Mouse (Mus musculus): ENCODE measurements at regions not wholly inside any gene's neighbourhood (a gene's known extent, or its start where the extent isn't known, plus 50 kb on each side); places are given as distances from the start of the nearest gene placed in this dataset.
"Not testable (repeated sequence)": the region's sequence is repeated elsewhere in the genome, so short reads cannot be mapped to it uniquely, and the experiment has no call there.

- no peaks in the 10 kb centered on the region for H3K27me3 ChIP-seq (replicated peaks; ENCODE audit: control insufficient read depth, insufficient read depth, low read length)
- H3K4me1 ChIP-seq (ENCODE audit: control insufficient read depth, insufficient read depth, low read length) = no peaks in the 10 kb centered on the region
- WGBS = 71% methylated on average over 3 of the region's 3 CpGs
- TF ChIP-seq POLR2A (IDR thresholded peaks at IDR 0.05; ENCODE audit: low read depth, low read length) = no peak
- no peak for TF ChIP-seq CTCF (conservative IDR thresholded peaks at IDR 0.05; ENCODE audit: insufficient read depth, insufficient read length, low read depth, low read length)
- no peak overlapping the region for H3K4me3 ChIP-seq (ENCODE audit: insufficient read depth, low read depth, low read length)
- no peak for DNase-seq
- H3K36me3 ChIP-seq (ENCODE audit: control insufficient read depth, insufficient read depth, low read length) = no peaks in the 10 kb centered on the region
- H3K27ac ChIP-seq (ENCODE audit: insufficient read depth, low read depth, low read length) = no peak overlapping the region
These were observed 223.6 kb upstream of the Egfl6 start for GRCm38 (mm10) chrX:166809165-166809564.

DNA sequence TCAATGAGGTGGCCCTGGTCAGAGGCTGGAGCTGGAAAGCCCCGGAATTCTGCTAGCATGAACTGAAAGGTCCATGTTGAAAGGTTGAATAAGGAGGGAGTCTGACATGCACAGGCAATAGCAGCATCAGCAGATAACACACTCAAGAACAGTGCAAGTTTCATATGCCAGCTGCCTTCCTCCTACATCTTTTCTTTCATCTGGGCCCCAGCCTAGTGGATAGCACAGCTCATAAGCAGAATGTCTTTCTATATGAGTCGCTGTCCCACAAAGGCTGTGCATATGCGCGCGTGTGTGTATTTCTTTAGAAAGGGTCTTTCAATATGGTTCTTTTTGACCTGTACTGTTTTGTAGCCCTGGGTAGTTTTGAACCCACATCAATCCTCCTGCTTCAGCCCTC, 222.7 kb upstream of the Egfl6 start:
- Histone ChIP-seq H3K27me3 (replicated peaks; ENCODE audit: control insufficient read depth, insufficient read depth, low read length) (no peaks in the 10 kb centered on the region), H3K4me3 (ENCODE audit: insufficient read depth, low read depth, low read length) (no peak overlapping the region), H3K27ac (ENCODE audit: insufficient read depth, low read depth, low read length) (no peak overlapping the region), H3K4me1 (ENCODE audit: control insufficient read depth, insufficient read depth, low read length) (no peaks in the 10 kb centered on the region), H3K36me3 (ENCODE audit: control insufficient read depth, insufficient read depth, low read length) (no peaks in the 10 kb centered on the region)
- no peak for DNase-seq
- WGBS = 84% methylated on average over 5 of the region's 5 CpGs
- no peak for TF ChIP-seq POLR2A (IDR thresholded peaks at IDR 0.05; ENCODE audit: low read depth, low read length)
- TF ChIP-seq CTCF (conservative IDR thresholded peaks at IDR 0.05; ENCODE audit: insufficient read depth, insufficient read length, low read depth, low read length) = no peak

DNA sequence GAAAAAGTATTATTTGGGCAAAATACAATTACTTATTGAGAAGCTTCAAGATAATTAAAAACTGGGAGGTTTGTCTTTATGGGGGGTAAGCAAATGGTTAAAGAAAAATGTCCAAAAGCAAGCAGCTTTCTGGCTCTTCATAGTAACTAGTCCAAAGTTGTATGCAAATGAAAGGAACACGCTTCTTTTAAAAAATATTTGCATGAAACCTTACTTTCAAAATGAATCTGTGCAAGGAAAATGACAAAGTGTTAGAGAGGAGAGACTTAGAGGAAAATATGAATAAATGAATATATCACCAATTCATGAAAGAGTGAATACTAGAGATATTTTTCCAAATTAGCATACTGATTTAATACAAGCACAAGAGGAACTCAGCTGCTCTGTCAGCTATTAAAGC, 220.4 kb upstream of the Egfl6 start:
- TF ChIP-seq POLR2A (IDR thresholded peaks at IDR 0.05; ENCODE audit: low read depth, low read length) (no peak), CTCF (conservative IDR thresholded peaks at IDR 0.05; ENCODE audit: insufficient read depth, insufficient read length, low read depth, low read length) (no peak)
- no peak overlapping the region for H3K4me3 ChIP-seq (ENCODE audit: insufficient read depth, low read depth, low read length)
- H3K4me1 ChIP-seq (ENCODE audit: control insufficient read depth, insufficient read depth, low read length) = no peaks in the 10 kb centered on the region
- 67% methylated on average over 1 of the region's 1 CpGs for WGBS
- no peaks in the 10 kb centered on the region for H3K36me3 ChIP-seq (ENCODE audit: control insufficient read depth, insufficient read depth, low read length)
- H3K27ac ChIP-seq (ENCODE audit: insufficient read depth, low read depth, low read length) = no peak overlapping the region
- H3K27me3 ChIP-seq (replicated peaks; ENCODE audit: control insufficient read depth, insufficient read depth, low read length) = no peaks in the 10 kb centered on the region
- no peak for DNase-seq

- Histone ChIP-seq H3K4me3 (ENCODE audit: insufficient read depth, low read depth, low read length) (no peak overlapping the region), H3K27me3 (replicated peaks; ENCODE audit: control insufficient read depth, insufficient read depth, low read length) (no peaks in the 10 kb centered on the region), H3K4me1 (ENCODE audit: control insufficient read depth, insufficient read depth, low read length) (no peaks in the 10 kb centered on the region), H3K36me3 (ENCODE audit: control insufficient read depth, insufficient read depth, low read length) (no peaks in the 10 kb centered on the region), H3K27ac (ENCODE audit: insufficient read depth, low read depth, low read length) (no peak overlapping the region)
- DNase-seq = no peak
- no peak for TF ChIP-seq CTCF (conservative IDR thresholded peaks at IDR 0.05; ENCODE audit: insufficient read depth, insufficient read length, low read depth, low read length)
- no peak for TF ChIP-seq POLR2A (IDR thresholded peaks at IDR 0.05; ENCODE audit: low read depth, low read length)
- 72% methylated on average over 4 of the region's 4 CpGs for WGBS
These were observed 220.0 kb upstream of the Egfl6 start for GRCm38 (mm10) chrX:166805480-166805879.

GRCm38 (mm10) chrX:166803246-166803645, 217.7 kb upstream of the Egfl6 start:
- no peaks in the 10 kb centered on the region for H3K27me3 ChIP-seq (replicated peaks; ENCODE audit: control insufficient read depth, insufficient read depth, low read length)
- H3K4me1 ChIP-seq (ENCODE audit: control insufficient read depth, insufficient read depth, low read length) = no peaks in the 10 kb centered on the region
- no peak for TF ChIP-seq POLR2A (IDR thresholded peaks at IDR 0.05; ENCODE audit: low read depth, low read length)
- no peak for TF ChIP-seq CTCF (conservative IDR thresholded peaks at IDR 0.05; ENCODE audit: insufficient read depth, insufficient read length, low read depth, low read length)
- H3K4me3 ChIP-seq (ENCODE audit: insufficient read depth, low read depth, low read length) = no peak overlapping the region
- DNase-seq = no peak
- WGBS = 73% methylated on average over 6 of the region's 6 CpGs
- no peaks in the 10 kb centered on the region for H3K36me3 ChIP-seq (ENCODE audit: control insufficient read depth, insufficient read depth, low read length)
- no peak overlapping the region for H3K27ac ChIP-seq (ENCODE audit: insufficient read depth, low read depth, low read length)

DNA sequence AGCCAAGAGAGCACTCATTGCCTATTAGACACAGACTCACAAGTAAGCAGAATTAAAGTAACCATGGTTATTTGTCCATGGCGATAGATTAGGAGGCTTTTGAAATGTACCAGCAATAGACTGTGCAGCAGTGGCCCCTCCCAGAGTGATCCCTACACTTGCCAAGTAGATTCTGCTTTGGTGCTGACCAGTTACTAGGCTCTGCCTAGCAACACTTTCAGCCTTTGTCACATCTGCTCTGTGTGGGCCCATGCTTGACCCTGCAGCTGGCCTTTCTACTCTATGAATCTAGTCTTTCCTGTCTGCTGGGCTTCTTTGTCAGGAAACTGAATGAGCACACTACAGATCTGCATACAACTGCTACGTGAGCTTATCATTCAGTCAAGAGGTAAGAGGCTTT, 215.5 kb upstream of the Egfl6 start:
- 88% methylated on average over 2 of the region's 2 CpGs for WGBS
- no peak for DNase-seq
- no peaks in the 10 kb centered on the region for H3K4me1 ChIP-seq (ENCODE audit: control insufficient read depth, insufficient read depth, low read length)
- no peaks in the 10 kb centered on the region for H3K36me3 ChIP-seq (ENCODE audit: control insufficient read depth, insufficient read depth, low read length)
- TF ChIP-seq CTCF (conservative IDR thresholded peaks at IDR 0.05; ENCODE audit: insufficient read depth, insufficient read length, low read depth, low read length) = no peak
- H3K4me3 ChIP-seq (ENCODE audit: insufficient read depth, low read depth, low read length) = no peak overlapping the region
- no peaks in the 10 kb centered on the region for H3K27me3 ChIP-seq (replicated peaks; ENCODE audit: control insufficient read depth, insufficient read depth, low read length)
- H3K27ac ChIP-seq (ENCODE audit: insufficient read depth, low read depth, low read length) = no peak overlapping the region

DNA sequence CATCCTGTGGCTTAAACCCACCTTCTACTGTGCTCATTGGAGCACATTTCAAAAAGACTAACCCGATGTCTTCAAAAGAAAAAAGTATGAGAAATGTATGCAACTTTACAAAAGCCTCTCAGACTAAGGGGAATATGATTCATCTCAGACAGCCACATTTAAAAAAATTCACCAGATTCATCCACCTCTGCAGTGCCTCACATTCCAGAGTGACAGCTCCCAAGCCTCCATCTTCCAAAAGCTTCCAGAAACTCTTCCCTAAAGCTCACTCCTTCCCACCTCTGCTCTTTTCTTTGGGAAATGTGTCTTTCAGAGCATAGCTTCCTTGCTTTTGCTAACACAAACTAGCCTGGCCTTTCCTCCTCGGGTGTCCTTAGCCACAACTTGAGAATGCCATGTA, 210.1 kb upstream of the Egfl6 start:
- H3K27me3 ChIP-seq (replicated peaks; ENCODE audit: control insufficient read depth, insufficient read depth, low read length) = no peaks in the 10 kb centered on the region
- no peak for DNase-seq
- H3K36me3 ChIP-seq (ENCODE audit: control insufficient read depth, insufficient read depth, low read length) = no peaks in the 10 kb centered on the region
- H3K4me1 ChIP-seq (ENCODE audit: control insufficient read depth, insufficient read depth, low read length) = no peaks in the 10 kb centered on the region
- TF ChIP-seq CTCF (conservative IDR thresholded peaks at IDR 0.05; ENCODE audit: insufficient read depth, insufficient read length, low read depth, low read length) (no peak), POLR2A (IDR thresholded peaks at IDR 0.05; ENCODE audit: low read depth, low read length) (no peak)
- H3K27ac ChIP-seq (ENCODE audit: insufficient read depth, low read depth, low read length) = no peak overlapping the region
- 88% methylated on average over 2 of the region's 2 CpGs for WGBS
- H3K4me3 ChIP-seq (ENCODE audit: insufficient read depth, low read depth, low read length) = no peak overlapping the region

- no peak for DNase-seq
- Histone ChIP-seq H3K4me3 (ENCODE audit: insufficient read depth, low read depth, low read length) (no peak overlapping the region), H3K27ac (ENCODE audit: insufficient read depth, low read depth, low read length) (no peak overlapping the region), H3K4me1 (ENCODE audit: control insufficient read depth, insufficient read depth, low read length) (no peaks in the 10 kb centered on the region), H3K36me3 (ENCODE audit: control insufficient read depth, insufficient read depth, low read length) (no peaks in the 10 kb centered on the region), H3K27me3 (replicated peaks; ENCODE audit: control insufficient read depth, insufficient read depth, low read length) (no peaks in the 10 kb centered on the region)
- 60% methylated on average over 3 of the region's 3 CpGs for WGBS
- no peak for TF ChIP-seq POLR2A (IDR thresholded peaks at IDR 0.05; ENCODE audit: low read depth, low read length)
- no peak for TF ChIP-seq CTCF (conservative IDR thresholded peaks at IDR 0.05; ENCODE audit: insufficient read depth, insufficient read length, low read depth, low read length)
These were observed 203.5 kb upstream of the Egfl6 start for GRCm38 (mm10) chrX:166789031-166789430.

DNA sequence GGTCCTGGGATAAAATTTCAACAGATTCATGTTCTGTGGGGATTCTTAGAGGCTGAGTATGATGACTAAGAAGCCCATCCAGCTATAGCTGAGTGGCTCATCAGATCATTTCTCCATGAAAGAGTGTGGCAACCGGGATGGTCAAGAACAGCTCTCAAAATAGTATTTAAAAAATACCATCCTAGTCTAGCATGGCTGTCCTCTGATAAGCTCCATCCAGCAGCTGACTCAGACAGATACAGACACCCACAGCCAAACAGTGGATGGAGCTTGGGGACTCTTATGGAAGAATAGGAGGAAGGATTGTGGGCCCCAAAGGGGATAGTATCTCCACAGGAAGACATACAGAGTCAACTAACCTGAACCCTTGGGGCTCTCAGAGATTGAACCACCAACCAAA, 201.6 kb upstream of the Egfl6 start:
- H3K4me1 ChIP-seq (ENCODE audit: control insufficient read depth, insufficient read depth, low read length); H3K36me3 ChIP-seq (ENCODE audit: control insufficient read depth, insufficient read depth, low read length); H3K27ac ChIP-seq (ENCODE audit: insufficient read depth, low read depth, low read length); DNase-seq; H3K4me3 ChIP-seq (ENCODE audit: insufficient read depth, low read depth, low read length); H3K27me3 ChIP-seq (replicated peaks; ENCODE audit: control insufficient read depth, insufficient read depth, low read length): not testable (repeated sequence)
- 100% methylated on average over 1 of the region's 1 CpGs for WGBS

Data from kidney, adult 2 months (tissue).